Comparison of ENCODE assay signal across 20 mouse cellular contexts in genomic region chr6:49148368-49148767, GRCm38 (mm10).
DNase-seq lines count a peak whose midpoint lies in the region; ATAC-seq and TF ChIP-seq lines count a peak whose summit lies in the region.
"Had no signal": no experiment of that assay in that cellular context is flagged by ENCODE, and none has a peak within 500 bp of the region (broad histone marks: within the 10 kb centered on the region; RNA-seq: fewer than 3 reads in every experiment).

No protein-coding gene starts in this region.

- no peak for TF ChIP-seq CTCF in kidney, adult 2 months (conservative IDR thresholded peaks at IDR 0.05; ENCODE audit: insufficient read depth, insufficient read length, low read depth, low read length)

- no peak for TF ChIP-seq POLR2A in kidney, adult 2 months (IDR thresholded peaks at IDR 0.05; ENCODE audit: low read depth, low read length)

- no peak overlapping the region for H3K9ac ChIP-seq in liver, embryonic 13.5 days
- H3K9ac ChIP-seq in liver, embryonic 11.5 days (ENCODE audit: low read depth, low read length): no peak overlapping the region
- no peak overlapping the region for H3K9ac ChIP-seq in intestine, embryonic 15.5 days
- H3K9ac ChIP-seq: embryonic facial prominence, embryonic 12.5 days; forebrain, embryonic 15.5 days; hindbrain, embryonic 15.5 days; liver, embryonic 14.5 days had no signal

- no peak overlapping the region for H3K4me2 ChIP-seq in liver, embryonic 13.5 days
- H3K4me2 ChIP-seq in liver, embryonic 11.5 days: no peak overlapping the region
- peak overlapping the region; percentile 41 for H3K4me2 ChIP-seq in intestine, embryonic 15.5 days (replicated peaks)
- H3K4me2 ChIP-seq: embryonic facial prominence, embryonic 12.5 days; forebrain, embryonic 15.5 days; hindbrain, embryonic 15.5 days had no signal

- DNase-seq in liver, embryonic 13.5 days: no peak
- no peak for DNase-seq in liver, embryonic 11.5 days (ENCODE audit: low spot score)
- DNase-seq in kidney, adult 2 months: no peak
- DNase-seq in kidney, postnatal 4 days: peak; percentile 18 to 25
- DNase-seq in left cerebral cortex, adult 18-20 months (ENCODE audit: low spot score in 2 of 2): no peak
- DNase-seq in right cerebral cortex, postnatal 10 days (ENCODE audit: low spot score in 2 of 2): no peak
- DNase-seq: cerebellum, adult 8-10 months; heart, adult 11 months; heart, postnatal 10 days; right cerebral cortex, adult 18-20 months; thymus, postnatal 36 days had no signal

- peaks cover 53% of the 10 kb centered on the region for H3K4me1 ChIP-seq in liver, embryonic 13.5 days (replicated peaks)
- H3K4me1 ChIP-seq in liver, embryonic 11.5 days (replicated peaks; ENCODE audit: control insufficient read depth, insufficient read depth, low read length): peaks cover 29% of the 10 kb centered on the region
- H3K4me1 ChIP-seq in intestine, embryonic 15.5 days (replicated peaks): 0 out of 2 replicates have a peak, but pooled peaks cover 10% of the 10 kb centered on the region
- peaks cover 24% of the 10 kb centered on the region for H3K4me1 ChIP-seq in kidney, adult 2 months (ENCODE audit: control insufficient read depth, insufficient read depth, low read length)
- H3K4me1 ChIP-seq: forebrain, embryonic 15.5 days had no signal

- no peaks in the 10 kb centered on the region for H3K9me3 ChIP-seq in liver, embryonic 13.5 days (replicated peaks)
- H3K9me3 ChIP-seq in liver, embryonic 11.5 days (ENCODE audit: control insufficient read depth, low read length): no peaks in the 10 kb centered on the region
- no peaks in the 10 kb centered on the region for H3K9me3 ChIP-seq in intestine, embryonic 15.5 days
- H3K9me3 ChIP-seq: embryonic facial prominence, embryonic 12.5 days; forebrain, embryonic 15.5 days; G1E; hindbrain, embryonic 15.5 days; limb, embryonic 10.5 days had no signal

- WGBS in liver, embryonic 13.5 days (ENCODE audit: insufficient replicate concordance): 68% methylated on average over 7 of the region's 7 CpGs
- 80% methylated on average over 7 of the region's 7 CpGs for WGBS in liver, embryonic 11.5 days
- 62% methylated on average over 7 of the region's 7 CpGs for WGBS in intestine, embryonic 15.5 days
- 51% methylated on average over 7 of the region's 7 CpGs for WGBS in kidney, adult 2 months

- 0 out of 2 replicates have a peak overlapping the region, but pooled peaks have one; percentile 21 for H3K27ac ChIP-seq in liver, embryonic 13.5 days
- H3K27ac ChIP-seq in liver, embryonic 11.5 days (ENCODE audit: low read depth, low read length): no peak overlapping the region
- H3K27ac ChIP-seq in intestine, embryonic 15.5 days: peak overlapping the region; percentile 89
- H3K27ac ChIP-seq in kidney, adult 2 months (ENCODE audit: insufficient read depth, low read depth, low read length): peak overlapping the region; percentile 93
- H3K27ac ChIP-seq: embryonic facial prominence, embryonic 12.5 days; forebrain, embryonic 15.5 days; hindbrain, embryonic 15.5 days; left cerebral cortex, adult 2 months; limb, embryonic 10.5 days; liver, embryonic 14.5 days had no signal

- H3K4me3 ChIP-seq in liver, embryonic 13.5 days (replicated peaks): no peak overlapping the region
- H3K4me3 ChIP-seq in liver, embryonic 11.5 days (ENCODE audit: low read depth, low read length): no peak overlapping the region
- H3K4me3 ChIP-seq in intestine, embryonic 15.5 days (replicated peaks): no peak overlapping the region
- no peak overlapping the region for H3K4me3 ChIP-seq in kidney, adult 2 months (ENCODE audit: insufficient read depth, low read depth, low read length)
- H3K4me3 ChIP-seq: embryonic facial prominence, embryonic 12.5 days; forebrain, embryonic 15.5 days; hindbrain, embryonic 15.5 days; left cerebral cortex, adult 2 months; limb, embryonic 10.5 days had no signal

- no peaks in the 10 kb centered on the region for H3K36me3 ChIP-seq in liver, embryonic 13.5 days
- H3K36me3 ChIP-seq in liver, embryonic 11.5 days (ENCODE audit: control insufficient read depth, insufficient read depth, low read length): no peaks in the 10 kb centered on the region
- H3K36me3 ChIP-seq in intestine, embryonic 15.5 days: no peaks in the 10 kb centered on the region
- no peaks in the 10 kb centered on the region for H3K36me3 ChIP-seq in kidney, adult 2 months (ENCODE audit: control insufficient read depth, insufficient read depth, low read length)
- H3K36me3 ChIP-seq: embryonic facial prominence, embryonic 12.5 days; forebrain, embryonic 15.5 days; hindbrain, embryonic 15.5 days had no signal

- no peaks in the 10 kb centered on the region for H3K27me3 ChIP-seq in liver, embryonic 13.5 days
- H3K27me3 ChIP-seq in liver, embryonic 11.5 days (replicated peaks; ENCODE audit: control insufficient read depth, insufficient read depth, low read length): no peaks in the 10 kb centered on the region
- H3K27me3 ChIP-seq in intestine, embryonic 15.5 days (replicated peaks): no peaks in the 10 kb centered on the region
- no peaks in the 10 kb centered on the region for H3K27me3 ChIP-seq in kidney, adult 2 months (replicated peaks; ENCODE audit: control insufficient read depth, insufficient read depth, low read length)
- H3K27me3 ChIP-seq: embryonic facial prominence, embryonic 12.5 days; forebrain, embryonic 15.5 days; hindbrain, embryonic 15.5 days had no signal

- no peak for ATAC-seq in liver, embryonic 13.5 days (ENCODE audit: low read depth)
- ATAC-seq in liver, embryonic 11.5 days (replicated peaks; ENCODE audit: low FRiP score): no peak
- ATAC-seq in intestine, embryonic 15.5 days: peak; percentile 46
- ATAC-seq: forebrain, embryonic 15.5 days; midbrain, embryonic 16.5 days had no signal

Comparison
In these comparisons a context has a peak if more than half of its experiments do, and no peak if none do; other contexts are left out.
1. DNase-seq: peak in kidney, postnatal 4 days (2 of 2); none in liver, embryonic 13.5 days (single experiment), liver, embryonic 11.5 days (single experiment), kidney, adult 2 months (single experiment), left cerebral cortex, adult 18-20 months (0 of 2) and right cerebral cortex, postnatal 10 days (0 of 2).